Mouse (Mus musculus) embryonic facial prominence, embryonic 12.5 days (tissue): Measurements from ENCODE around the gene Six5. TPM values are rescaled to one million over a fixed set of nuclear protein-coding genes. Genes with fewer than 3 reads are reported as not detected.

Experiments used
- ATAC-seq: fragments of 200-750 bp; cut with Nextera tagmentation; 2 replicates; pipeline ENCODE4 v1.8.0; 2017; ENCODE audit not compliant: insufficient number of reproducible peaks, insufficient read depth, low FRiP score, low TSS enrichment
- H3K27ac ChIP-seq: fragments of 300-500 bp; sonication (generic); 2 replicates; pipeline ENCODE4 v1.5.1; 2016; ENCODE audit warnings: mild to moderate bottlenecking
- H3K27me3 ChIP-seq: fragments of 300-500 bp; sonication (generic); 2 replicates; pipeline ENCODE4 v1.6.1; 2016; ENCODE audit warnings: mild to moderate bottlenecking, moderate library complexity
- H3K36me3 ChIP-seq: fragments of 300-500 bp; sonication (generic); 2 replicates; pipeline ENCODE4 v1.6.1; 2016; ENCODE audit warnings: mild to moderate bottlenecking
- H3K4me1 ChIP-seq: fragments of 300-500 bp; sonication (generic); 2 replicates; pipeline ENCODE4 v1.6.1; 2016
- H3K4me2 ChIP-seq: fragments of 300-500 bp; sonication (generic); replicated peaks from 2 replicates; pipeline ENCODE4 v1.6.1; 2016; ENCODE audit warnings: mild to moderate bottlenecking, moderate library complexity
- H3K4me3 ChIP-seq: fragments of 300-500 bp; sonication (generic); 2 replicates; pipeline ENCODE4 v1.5.1; 2016; ENCODE audit warnings: mild to moderate bottlenecking
- H3K9ac ChIP-seq: fragments of 300-500 bp; sonication (generic); 2 replicates; pipeline ENCODE4 v1.6.1; 2016; ENCODE audit warnings: mild to moderate bottlenecking, moderate library complexity
- H3K9me3 ChIP-seq: fragments of 300-500 bp; sonication (generic); 2 replicates; pipeline ENCODE4 v1.6.1; 2016; ENCODE audit warnings: mild to moderate bottlenecking, moderate library complexity
- WGBS: fragments of 180-500 bp; shearing (Covaris S2); methylation state at CpG from one replicate; pipeline ENCODE4 v1.1.7; 2016; 5-methylcytosine and 5-hydroxymethylcytosine counted together
- polyA plus RNA-seq: library from polyadenylated mRNA; unstranded; fragments of >200 nt; fragmentation: Nextera tagmentation; extraction: Ambion mirVana; gene quantifications from 2 replicates; pipeline ENCODE4 v1.2.1, GENCODE M21; 2016

The Six5 gene
- polyA plus RNA-seq: 16.6 and 16.9 TPM in 2 replicates

- peaks cover 20% of the 10 kb centered on the region for H3K36me3 ChIP-seq
- H3K9me3 ChIP-seq: no peaks in the 10 kb centered on the region
- no peak; the same call in 1 of the 2 replicates for ATAC-seq
- H3K4me2 ChIP-seq: peak within 1 kb of the TSS; percentile 85
- peaks cover 41% of the 10 kb centered on the region for H3K4me1 ChIP-seq
- 1% methylated on average over 29 of the region's 36 CpGs for WGBS
- H3K4me3 ChIP-seq: peak within 1 kb of the TSS; percentile 77
- H3K27me3 ChIP-seq: no peaks in the 10 kb centered on the region
- H3K27ac ChIP-seq: peak within 1 kb of the TSS; percentile 99
- H3K9ac ChIP-seq: peak within 1 kb of the TSS; percentile 91
These were observed at the start of gene Six5 for GRCm38 (mm10) chr7:19094471-19094825. Six5 (plus strand) TSS chr7:19094594.

- Histone ChIP-seq H3K9me3 (no peaks in the 10 kb centered on the region), H3K27ac (no peak overlapping the region), H3K36me3 (peaks cover 99% of the 10 kb centered on the region), H3K27me3 (no peaks in the 10 kb centered on the region), H3K4me2 (no peak overlapping the region), H3K9ac (no peak overlapping the region), H3K4me1 (no peaks in the 10 kb centered on the region), H3K4me3 (no peak overlapping the region)
- no peak for ATAC-seq
- whole genome bisulfite sequencing: 95% methylated on average over 6 of the region's 6 CpGs
These were observed 49.8 kb upstream of the Six5 start for GRCm38 (mm10) chr7:19044616-19045015.

GRCm38 (mm10) chr7:19046286-19047069, 47.9 kb upstream of the Six5 start:
- Histone ChIP-seq H3K4me1 (no peaks in the 10 kb centered on the region), H3K4me3 (no peak overlapping the region), H3K36me3 (peaks cover 99% of the 10 kb centered on the region), H3K9me3 (no peaks in the 10 kb centered on the region), H3K4me2 (no peak overlapping the region), H3K27me3 (no peaks in the 10 kb centered on the region), H3K9ac (no peak overlapping the region), H3K27ac (no peak overlapping the region)
- WGBS: 92% methylated on average over 11 of the region's 11 CpGs
- no peak for ATAC-seq

- H3K27ac ChIP-seq: no peak overlapping the region
- peaks cover 98% of the 10 kb centered on the region for H3K36me3 ChIP-seq
- no peak for ATAC-seq
- no peak overlapping the region for H3K4me3 ChIP-seq
- no peaks in the 10 kb centered on the region for H3K4me1 ChIP-seq
- 89% methylated on average over 14 of the region's 14 CpGs for WGBS
- no peak overlapping the region for H3K4me2 ChIP-seq
- H3K9ac ChIP-seq: no peak overlapping the region
- H3K27me3 ChIP-seq: no peaks in the 10 kb centered on the region
- H3K9me3 ChIP-seq: no peaks in the 10 kb centered on the region
These were observed 46.3 kb upstream of the Six5 start for GRCm38 (mm10) chr7:19048006-19048527.

GRCm38 (mm10) chr7:19049252-19049651, 45.1 kb upstream of the Six5 start:
- ATAC-seq: no peak
- Histone ChIP-seq H3K27me3 (no peaks in the 10 kb centered on the region), H3K9ac (no peak overlapping the region), H3K36me3 (peaks cover 91% of the 10 kb centered on the region), H3K4me2 (no peak overlapping the region), H3K27ac (no peak overlapping the region), H3K4me3 (no peak overlapping the region), H3K4me1 (peaks cover under 1% of the 10 kb centered on the region; the same call in 1 of the 2 replicates), H3K9me3 (no peaks in the 10 kb centered on the region)
- WGBS: 88% methylated on average over 5 of the region's 5 CpGs

GRCm38 (mm10) chr7:19050172-19050571, 44.2 kb upstream of the Six5 start:
- no peaks in the 10 kb centered on the region for H3K9me3 ChIP-seq
- no peak overlapping the region for H3K4me2 ChIP-seq
- no peak overlapping the region; the same call in 1 of the 2 replicates for H3K9ac ChIP-seq
- H3K4me1 ChIP-seq: peaks cover 9% of the 10 kb centered on the region
- 90% methylated on average over 8 of the region's 8 CpGs for WGBS
- H3K36me3 ChIP-seq: peaks cover 83% of the 10 kb centered on the region
- H3K27me3 ChIP-seq: no peaks in the 10 kb centered on the region
- no peak overlapping the region for H3K4me3 ChIP-seq
- ATAC-seq: no peak
- no peak overlapping the region for H3K27ac ChIP-seq

- H3K4me2 ChIP-seq: no peak overlapping the region
- no peaks in the 10 kb centered on the region for H3K9me3 ChIP-seq
- WGBS: 68% methylated on average over 4 of the region's 4 CpGs
- peaks cover 75% of the 10 kb centered on the region for H3K36me3 ChIP-seq
- peaks cover 9% of the 10 kb centered on the region for H3K4me1 ChIP-seq
- no peak for ATAC-seq
- no peak overlapping the region for H3K4me3 ChIP-seq
- no peak overlapping the region for H3K27ac ChIP-seq
- no peaks in the 10 kb centered on the region for H3K27me3 ChIP-seq
- no peak overlapping the region for H3K9ac ChIP-seq
These were observed 43.2 kb upstream of the Six5 start for GRCm38 (mm10) chr7:19051161-19051560.

GRCm38 (mm10) chr7:19052345-19053135, 41.9 kb upstream of the Six5 start:
- peaks cover 62% of the 10 kb centered on the region for H3K36me3 ChIP-seq
- H3K9me3 ChIP-seq: no peaks in the 10 kb centered on the region
- no peak for ATAC-seq
- no peak overlapping the region for H3K4me2 ChIP-seq
- peaks cover 9% of the 10 kb centered on the region for H3K4me1 ChIP-seq
- H3K27ac ChIP-seq: no peak overlapping the region
- H3K9ac ChIP-seq: no peak overlapping the region
- WGBS: 90% methylated on average over 15 of the region's 15 CpGs
- H3K4me3 ChIP-seq: no peak overlapping the region
- no peaks in the 10 kb centered on the region for H3K27me3 ChIP-seq

- no peak for ATAC-seq
- Histone ChIP-seq H3K9me3 (no peaks in the 10 kb centered on the region), H3K27me3 (no peaks in the 10 kb centered on the region), H3K4me1 (peaks cover 9% of the 10 kb centered on the region), H3K27ac (no peak overlapping the region), H3K36me3 (peaks cover 56% of the 10 kb centered on the region), H3K4me2 (no peak overlapping the region), H3K4me3 (no peak overlapping the region), H3K9ac (no peak overlapping the region)
- WGBS: 94% methylated on average over 7 of the region's 7 CpGs
These were observed 41.3 kb upstream of the Six5 start for GRCm38 (mm10) chr7:19053136-19053532.

- WGBS: 29% methylated on average over 33 of the region's 33 CpGs
- Histone ChIP-seq H3K9ac (no peak within 1 kb of the TSS), H3K9me3 (no peaks in the 10 kb centered on the region), H3K27me3 (no peaks in the 10 kb centered on the region), H3K4me3 (0 out of 2 replicates have a peak within 1 kb of the TSS, but pooled peaks have one; percentile 3), H3K4me2 (peak within 1 kb of the TSS; percentile 34), H3K4me1 (peaks cover 9% of the 10 kb centered on the region), H3K36me3 (peaks cover 45% of the 10 kb centered on the region), H3K27ac (no peak within 1 kb of the TSS)
- peak; percentile 41; the same call in 1 of the 2 replicates for ATAC-seq
These were observed 40.2 kb upstream of the Six5 start, which contains the start of gene Rsph6a for GRCm38 (mm10) chr7:19054047-19054776. Rsph6a (plus strand) TSS chr7:19054690.

GRCm38 (mm10) chr7:19054777-19055076, 39.7 kb upstream of the Six5 start:
- no peak overlapping the region for H3K9ac ChIP-seq
- peaks cover 40% of the 10 kb centered on the region for H3K36me3 ChIP-seq
- 0 out of 2 replicates have a peak overlapping the region, but pooled peaks have one; percentile 3 for H3K4me3 ChIP-seq

More at GRCm38 (mm10) chr7:19054777-19055076, 39.7 kb upstream of the Six5 start:
- Histone ChIP-seq H3K9me3 (no peaks in the 10 kb centered on the region), H3K27me3 (no peaks in the 10 kb centered on the region), H3K4me1 (peaks cover 9% of the 10 kb centered on the region), H3K4me2 (peak overlapping the region; percentile 34), H3K27ac (no peak overlapping the region)
- 57% methylated on average over 9 of the region's 9 CpGs for WGBS
- ATAC-seq: peak; percentile 25; the same call in 1 of the 2 replicates
